Mouse (Mus musculus) stomach, postnatal 0 days (tissue): ENCODE data around the gene Larp1.

ENCODE experiments used
- CTCF ChIP-seq: IDR thresholded peaks from 2 replicates; pipeline ENCODE4 v1.5.1; 2016; ENCODE audit warnings: antibody characterized with exemption, low read depth, mild to moderate bottlenecking, moderate library complexity
- EP300 ChIP-seq: optimal IDR thresholded peaks from 2 replicates; pipeline ENCODE3; 2016; ENCODE audit warnings: antibody characterized with exemption

- TF ChIP-seq CTCF (no peak), EP300 (no peak)
Measured at GRCm38 (mm10) chr11:58010226-58010781, 1.4 kb downstream of the Larp1 start.
